Mouse (Mus musculus): ENCODE data around the gene Msantd3.

DNA sequence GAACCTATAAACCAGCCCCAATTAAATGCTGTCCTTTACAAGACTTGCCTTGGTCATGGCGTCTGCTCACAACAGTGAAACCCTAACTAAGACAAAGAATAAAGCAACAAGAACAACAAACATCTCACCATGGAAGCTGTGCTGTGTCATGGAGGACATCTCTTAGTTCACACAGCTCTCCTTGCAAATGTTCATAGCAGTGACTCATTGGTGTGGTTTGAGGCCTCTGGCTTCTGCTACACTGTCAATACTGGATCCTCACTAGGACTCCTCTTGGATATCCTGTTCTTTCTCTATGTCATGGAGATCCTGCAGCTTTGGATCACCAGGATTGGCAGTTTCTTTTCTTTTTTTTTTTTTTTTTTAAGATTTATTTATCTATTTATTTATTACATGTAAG, 10.2 kb upstream of the Msantd3 start:
- TF ChIP-seq CTCF (IDR thresholded peaks at IDR 0.05; ENCODE audit: control insufficient read depth, insufficient read depth, insufficient read length), result no peak
- TF ChIP-seq USF1 (IDR thresholded peaks at IDR 0.05; ENCODE audit: low read depth), result no peak
